Mouse (Mus musculus) midbrain, embryonic 15.5 days (tissue): ENCODE results near the gene Letm1. TPM values are rescaled to one million over a fixed set of nuclear protein-coding genes. Genes with fewer than 3 reads are reported as not detected.
A peak's percentile ranks its signal among the peaks of the same experiment; 100 is the strongest.

Experiments used
- ATAC-seq: fragments of 200-750 bp; cut with Nextera tagmentation; replicated peaks from 2 replicates; pipeline ENCODE4 v1.8.0; 2017; ENCODE audit warnings: moderate TSS enrichment
- H3K27ac ChIP-seq: fragments of 300-500 bp; sonication (generic); 2 replicates; pipeline ENCODE4 v1.5.1; 2015; ENCODE audit warnings: mild to moderate bottlenecking, inconsistent platforms
- H3K27me3 ChIP-seq: fragments of 300-500 bp; sonication (generic); replicated peaks from 2 replicates; pipeline ENCODE4 v1.6.1; 2015; ENCODE audit warnings: inconsistent platforms
- H3K36me3 ChIP-seq: fragments of 300-500 bp; sonication (generic); replicated peaks from 2 replicates; pipeline ENCODE4 v1.6.1; 2015; ENCODE audit warnings: inconsistent platforms
- H3K4me1 ChIP-seq: fragments of 300-500 bp; sonication (generic); 2 replicates; pipeline ENCODE4 v1.6.1; 2015; ENCODE audit warnings: inconsistent platforms
- H3K4me2 ChIP-seq: fragments of 300-500 bp; sonication (generic); 2 replicates; pipeline ENCODE4 v1.6.1; 2015; ENCODE audit warnings: inconsistent platforms, mild to moderate bottlenecking, moderate library complexity
- H3K4me3 ChIP-seq: fragments of 300-500 bp; sonication (generic); 2 replicates; pipeline ENCODE4 v1.5.1; 2015; ENCODE audit warnings: mild to moderate bottlenecking, inconsistent platforms
- H3K9ac ChIP-seq: fragments of 300-500 bp; sonication (generic); 2 replicates; pipeline ENCODE4 v1.6.1; 2015; ENCODE audit warnings: mild to moderate bottlenecking, inconsistent platforms
- H3K9me3 ChIP-seq: fragments of 300-500 bp; sonication (generic); 2 replicates; pipeline ENCODE4 v1.6.1; 2016; ENCODE audit warnings: inconsistent platforms
- WGBS: fragments of 180-500 bp; shearing (Covaris S2); methylation state at CpG from one replicate; pipeline ENCODE4 v1.1.7; 2015; ENCODE audit warnings: mixed read lengths; 5-methylcytosine and 5-hydroxymethylcytosine counted together
- polyA plus RNA-seq: library from polyadenylated mRNA; unstranded; fragments of >200 nt; fragmentation: Nextera tagmentation; extraction: Ambion mirVana; gene quantifications from 2 replicates; pipeline ENCODE4 v1.2.1, GENCODE M21; 2015

The Letm1 gene
- polyA plus RNA-seq, 1 experiment from 2014 or later, result 75.9 TPM

DNA sequence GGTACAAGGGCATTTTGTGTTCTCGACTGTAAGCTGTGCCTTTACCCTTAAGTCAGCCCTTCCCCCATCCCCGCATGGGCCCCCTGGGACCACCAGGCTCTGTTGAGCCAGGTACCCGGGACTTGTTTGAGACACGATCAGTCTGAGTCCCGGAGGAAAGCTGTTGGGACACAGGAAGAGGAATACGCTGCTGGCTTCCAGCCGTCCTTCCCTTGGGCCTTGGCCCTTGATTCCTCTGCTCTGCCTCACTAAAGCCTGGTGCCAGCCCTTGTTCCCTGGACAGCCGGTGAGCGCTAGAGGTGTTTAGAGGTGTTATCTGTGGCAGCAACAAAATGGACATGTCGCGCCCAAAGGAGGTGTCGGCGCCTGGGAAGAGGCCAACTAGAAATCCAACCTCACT is 82.6 kb downstream of the Letm1 start:
- no peaks in the 10 kb centered on the region for H3K9me3 ChIP-seq
- WGBS, result 53% methylated on average over 13 of the region's 13 CpGs
- H3K36me3 ChIP-seq, result no peaks in the 10 kb centered on the region
- no peak overlapping the region for H3K4me3 ChIP-seq
- H3K27ac ChIP-seq, result no peak overlapping the region
- ATAC-seq, result no peak
- peaks cover 29% of the 10 kb centered on the region for H3K4me1 ChIP-seq
- H3K4me2 ChIP-seq, result no peak overlapping the region
- H3K27me3 ChIP-seq, result 0 out of 2 replicates have a peak, but pooled peaks cover 6% of the 10 kb centered on the region
- no peak overlapping the region for H3K9ac ChIP-seq

DNA sequence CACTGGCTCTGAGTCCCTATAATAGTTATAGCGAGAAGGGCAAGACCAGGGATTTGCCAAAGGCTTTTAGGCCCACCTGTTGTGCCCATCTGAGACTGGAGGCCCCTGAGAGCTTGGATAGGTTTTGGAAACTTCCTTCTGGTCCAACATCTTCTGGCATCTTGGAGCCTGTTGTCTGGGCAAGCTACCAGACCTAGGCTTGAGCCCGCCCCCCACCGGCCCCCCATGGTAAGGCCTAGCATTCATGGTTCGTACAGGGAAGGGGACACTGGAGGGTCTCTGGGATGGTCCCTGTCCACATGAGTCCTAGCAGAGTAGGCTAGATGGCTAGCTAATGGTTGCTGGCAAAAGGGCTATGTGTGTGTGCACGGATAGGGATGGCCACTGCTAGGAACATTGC is 83.9 kb downstream of the Letm1 start:
- no peak overlapping the region for H3K4me3 ChIP-seq
- H3K9ac ChIP-seq, result no peak overlapping the region
- H3K27me3 ChIP-seq, result peaks cover 16% of the 10 kb centered on the region
- H3K27ac ChIP-seq, result no peak overlapping the region
- H3K4me2 ChIP-seq, result no peak overlapping the region
- no peaks in the 10 kb centered on the region for H3K9me3 ChIP-seq
- 74% methylated on average over 5 of the region's 5 CpGs for WGBS
- peaks cover 33% of the 10 kb centered on the region for H3K4me1 ChIP-seq
- no peaks in the 10 kb centered on the region for H3K36me3 ChIP-seq
- ATAC-seq, result no peak

DNA sequence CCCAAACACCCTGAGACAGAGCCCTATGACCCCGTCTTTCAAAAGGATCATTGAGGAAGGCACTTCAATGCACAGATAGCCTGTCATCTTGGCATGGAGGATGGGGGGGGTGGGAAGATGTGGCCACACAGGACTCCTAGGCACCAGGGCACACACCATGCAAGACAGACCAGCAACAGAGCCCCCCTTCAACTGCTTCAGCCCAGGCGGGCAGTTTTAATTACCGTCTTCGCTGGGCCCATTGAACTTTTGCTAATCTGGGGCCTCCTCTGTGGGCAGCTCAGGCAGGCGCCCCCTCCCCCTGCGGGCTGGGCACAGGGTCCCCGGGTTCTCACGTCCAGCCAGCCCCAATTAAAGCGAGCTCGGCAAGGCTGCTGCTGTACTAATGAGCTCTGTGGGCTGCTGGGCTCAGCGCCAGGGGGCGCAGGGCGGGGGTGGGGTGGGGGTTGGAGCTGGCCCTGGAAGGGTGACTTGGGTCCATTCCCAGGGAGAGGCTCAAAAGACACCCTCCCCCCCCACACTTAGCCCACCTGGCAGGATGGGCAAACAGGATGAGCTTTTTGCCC is 84.6 kb downstream of the Letm1 start:
- H3K4me1 ChIP-seq, result peaks cover 33% of the 10 kb centered on the region
- peaks cover 20% of the 10 kb centered on the region for H3K27me3 ChIP-seq
- 6% methylated on average over 13 of the region's 13 CpGs for WGBS
- no peak overlapping the region for H3K4me3 ChIP-seq
- H3K4me2 ChIP-seq, result no peak overlapping the region
- no peaks in the 10 kb centered on the region for H3K9me3 ChIP-seq
- no peaks in the 10 kb centered on the region for H3K36me3 ChIP-seq
- H3K27ac ChIP-seq, result peak overlapping the region; percentile 19; the same call in 1 of the 2 replicates
- H3K9ac ChIP-seq, result no peak overlapping the region
- ATAC-seq, result peak; percentile 44; the same call in 1 of the 2 replicates

DNA sequence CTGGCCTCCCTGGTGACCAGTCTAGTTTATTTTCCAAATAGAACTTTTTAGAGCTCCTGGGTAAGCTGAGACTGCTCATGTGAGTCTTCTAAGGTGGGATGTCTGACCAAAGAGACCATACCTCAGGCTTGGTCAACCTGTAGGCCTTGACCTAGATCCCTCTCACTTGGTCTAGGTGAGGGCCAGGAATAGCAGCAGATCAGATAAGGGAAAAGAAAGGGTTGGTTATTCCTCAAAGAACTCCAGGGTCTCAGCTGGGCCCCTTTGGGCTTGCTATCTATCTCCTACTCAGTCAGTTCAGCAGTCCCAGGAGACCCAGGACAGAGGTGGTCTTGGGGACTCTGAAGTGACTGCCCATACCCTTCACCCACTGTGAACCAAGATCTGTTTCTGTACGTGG is 85.1 kb downstream of the Letm1 start:
- 11% methylated on average over 1 of the region's 1 CpGs for WGBS
- Histone ChIP-seq H3K4me2 (no peak overlapping the region), H3K36me3 (no peaks in the 10 kb centered on the region), H3K27ac (peak overlapping the region; percentile 19; the same call in 1 of the 2 replicates), H3K9me3 (no peaks in the 10 kb centered on the region), H3K27me3 (peaks cover 24% of the 10 kb centered on the region), H3K4me3 (no peak overlapping the region), H3K4me1 (peaks cover 38% of the 10 kb centered on the region), H3K9ac (no peak overlapping the region)
- no peak for ATAC-seq

DNA sequence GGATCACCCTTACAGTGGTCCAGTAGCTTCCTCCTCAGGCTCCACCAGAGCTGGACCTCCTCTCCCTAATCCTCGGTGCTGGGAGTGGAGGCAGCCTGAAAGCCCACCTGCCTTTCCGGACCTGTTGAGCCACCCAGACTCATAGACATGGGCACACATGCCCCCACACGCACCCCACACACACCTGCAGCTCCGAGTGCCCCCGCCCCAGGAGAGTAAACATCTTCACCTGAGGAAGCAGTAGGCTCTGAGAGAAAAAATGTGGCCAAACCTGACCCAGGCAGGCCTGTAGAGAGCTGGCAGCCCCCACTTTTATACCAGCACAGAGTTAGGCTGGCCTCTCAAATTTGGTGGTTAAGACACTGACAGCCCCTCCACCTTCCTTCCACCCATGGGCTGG is 86.2 kb downstream of the Letm1 start:
- no peak overlapping the region for H3K4me3 ChIP-seq

DNA sequence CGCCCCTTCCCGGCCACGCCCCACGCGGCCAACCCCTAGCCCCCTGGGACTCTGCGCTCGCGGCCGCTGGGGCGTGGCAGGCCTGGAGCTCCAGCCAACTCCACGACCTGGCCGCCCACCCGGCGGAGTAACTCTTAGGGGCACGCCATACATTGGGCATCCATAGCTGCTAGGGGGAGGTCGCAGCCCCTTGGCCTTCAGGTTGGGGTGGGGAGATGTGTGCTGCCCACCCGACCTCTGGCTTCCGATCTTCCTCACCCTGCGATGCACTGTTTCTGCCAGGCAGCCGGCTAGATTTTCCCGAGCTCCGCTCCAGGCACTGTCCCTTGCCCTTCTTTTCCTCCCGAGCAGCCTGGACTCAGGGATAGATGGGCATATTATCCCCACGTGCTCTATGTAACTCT is 86.9 kb downstream of the Letm1 start:
- H3K9me3 ChIP-seq, result no peaks in the 10 kb centered on the region
- peaks cover 43% of the 10 kb centered on the region for H3K4me1 ChIP-seq
- WGBS, result 2% methylated on average over 24 of the region's 24 CpGs
- no peaks in the 10 kb centered on the region for H3K36me3 ChIP-seq
- peak overlapping the region; percentile 81 for H3K4me2 ChIP-seq
- peak overlapping the region; percentile 48 for H3K9ac ChIP-seq
- ATAC-seq, result peak; percentile 3; the same call in 1 of the 2 replicates
- peaks cover 31% of the 10 kb centered on the region for H3K27me3 ChIP-seq
- H3K27ac ChIP-seq, result peak overlapping the region; percentile 61
- peak overlapping the region; percentile 43 for H3K4me3 ChIP-seq

More for the DNA sequence above, 86.2 kb downstream of the Letm1 start:
- ATAC-seq, result no peak
- H3K9ac ChIP-seq, result no peak overlapping the region
- H3K27me3 ChIP-seq, result peaks cover 31% of the 10 kb centered on the region
- no peak overlapping the region for H3K4me2 ChIP-seq
- peaks cover 43% of the 10 kb centered on the region for H3K4me1 ChIP-seq
- H3K27ac ChIP-seq, result no peak overlapping the region
- no peaks in the 10 kb centered on the region for H3K36me3 ChIP-seq
- WGBS, result 50% methylated on average over 5 of the region's 5 CpGs
- no peaks in the 10 kb centered on the region for H3K9me3 ChIP-seq

DNA sequence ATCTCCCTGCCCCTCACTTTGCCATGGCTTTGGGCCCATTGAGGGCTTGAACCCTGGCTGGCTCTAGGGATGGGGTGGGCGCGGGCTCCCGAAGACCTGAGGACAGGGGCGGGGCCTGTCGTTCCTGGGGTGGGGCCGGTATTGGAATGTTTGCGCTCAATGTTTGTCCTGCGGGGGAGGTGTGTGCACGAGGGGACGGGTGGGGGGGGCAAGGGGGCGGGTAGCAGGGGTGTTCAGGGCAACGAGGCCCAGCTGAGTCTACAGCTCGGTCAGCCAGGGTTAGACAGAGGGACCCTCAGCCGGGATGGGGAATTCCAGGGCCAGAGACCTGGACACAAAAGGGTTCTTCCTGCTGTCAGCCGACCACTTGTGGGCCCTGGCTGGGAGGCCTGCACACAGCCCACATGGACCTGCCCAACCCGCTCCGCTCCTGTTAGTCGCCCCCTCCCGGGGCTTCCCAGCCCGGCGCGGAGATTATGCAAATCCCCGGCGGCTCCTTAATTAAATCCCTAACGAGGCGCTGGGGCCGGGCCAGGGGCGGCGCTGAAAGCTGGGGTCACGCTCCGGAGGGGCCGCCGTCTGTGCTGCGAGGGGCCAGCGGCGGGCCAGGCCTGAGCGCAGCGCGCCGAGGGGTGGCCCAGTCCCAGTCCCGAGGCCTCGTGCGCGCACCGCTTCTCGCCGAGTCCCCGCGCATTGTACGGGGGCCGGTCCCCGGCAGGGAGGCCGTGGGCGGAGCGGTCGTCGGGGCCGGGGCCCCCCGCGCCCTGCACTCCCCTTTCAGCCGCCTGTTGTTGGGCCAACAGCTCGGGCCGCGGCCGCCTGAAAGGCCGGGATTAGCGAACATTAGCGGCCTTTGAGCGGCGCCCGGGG is 87.5 kb downstream of the Letm1 start:
- H3K4me1 ChIP-seq, result peaks cover 40% of the 10 kb centered on the region
- peak; percentile 70 for ATAC-seq

DNA sequence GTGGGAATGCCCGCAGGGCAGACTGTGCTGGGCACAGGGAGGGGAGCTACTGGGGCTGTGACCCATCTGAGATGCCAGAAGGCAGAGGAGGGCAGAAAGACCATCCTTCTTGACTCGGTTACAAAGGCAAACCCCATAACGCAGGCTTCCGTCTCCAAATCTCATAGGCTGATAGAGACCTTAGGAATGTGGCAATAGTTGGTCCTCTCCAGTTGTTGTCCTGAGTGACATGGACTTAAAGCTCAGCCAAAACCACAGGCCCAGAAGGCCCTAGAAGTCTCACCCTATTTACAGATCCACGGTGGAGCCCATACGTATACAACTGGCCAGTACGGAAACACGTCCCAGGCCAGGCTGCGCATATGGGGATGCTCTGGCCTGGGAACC is 88.2 kb downstream of the Letm1 start:
- H3K4me2 ChIP-seq, result 0 out of 2 replicates have a peak overlapping the region, but pooled peaks have one; percentile 81
- no peaks in the 10 kb centered on the region for H3K36me3 ChIP-seq
- H3K9ac ChIP-seq, result no peak overlapping the region
- H3K27me3 ChIP-seq, result peaks cover 36% of the 10 kb centered on the region
- peaks cover 43% of the 10 kb centered on the region for H3K4me1 ChIP-seq
- no peaks in the 10 kb centered on the region for H3K9me3 ChIP-seq
- H3K4me3 ChIP-seq, result no peak overlapping the region
- H3K27ac ChIP-seq, result no peak overlapping the region
- WGBS, result 28% methylated on average over 9 of the region's 9 CpGs
- ATAC-seq, result no peak

More for the DNA sequence above, 87.5 kb downstream of the Letm1 start:
- Histone ChIP-seq H3K36me3 (no peaks in the 10 kb centered on the region), H3K9ac (peak overlapping the region; percentile 48), H3K27me3 (peaks cover 36% of the 10 kb centered on the region), H3K4me2 (peak overlapping the region; percentile 81), H3K9me3 (no peaks in the 10 kb centered on the region), H3K4me3 (peak overlapping the region; percentile 43), H3K27ac (peak overlapping the region; percentile 61)
- under 1% methylated on average over 71 of the region's 71 CpGs for WGBS

DNA sequence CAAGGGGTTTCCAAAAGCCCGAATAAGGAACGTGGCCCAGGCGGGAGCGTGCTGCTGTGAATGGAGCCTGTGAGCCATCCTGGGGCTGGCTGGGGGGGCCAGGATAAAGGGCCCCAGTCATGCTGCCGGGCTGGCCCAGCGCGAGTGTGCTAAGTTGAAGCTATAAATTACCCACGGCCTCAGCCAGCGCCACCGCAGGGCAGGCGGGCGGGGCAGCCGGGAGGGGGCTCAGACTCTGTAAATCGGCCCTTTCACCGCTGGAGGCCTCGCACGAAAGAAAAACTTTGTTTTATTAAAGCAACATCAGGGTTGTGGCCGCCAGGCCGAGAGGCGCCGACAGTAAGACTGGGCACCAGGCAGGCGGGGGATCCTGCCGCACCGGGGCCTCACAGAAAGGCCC is 90.2 kb downstream of the Letm1 start:
- Histone ChIP-seq H3K9me3 (no peaks in the 10 kb centered on the region), H3K27me3 (peaks cover 36% of the 10 kb centered on the region), H3K4me2 (peak overlapping the region; percentile 4; the same call in 1 of the 2 replicates), H3K4me3 (no peak overlapping the region), H3K4me1 (peaks cover 44% of the 10 kb centered on the region), H3K9ac (no peak overlapping the region), H3K27ac (no peak overlapping the region), H3K36me3 (no peaks in the 10 kb centered on the region)
- 3% methylated on average over 24 of the region's 24 CpGs for WGBS
- ATAC-seq, result no peak

DNA sequence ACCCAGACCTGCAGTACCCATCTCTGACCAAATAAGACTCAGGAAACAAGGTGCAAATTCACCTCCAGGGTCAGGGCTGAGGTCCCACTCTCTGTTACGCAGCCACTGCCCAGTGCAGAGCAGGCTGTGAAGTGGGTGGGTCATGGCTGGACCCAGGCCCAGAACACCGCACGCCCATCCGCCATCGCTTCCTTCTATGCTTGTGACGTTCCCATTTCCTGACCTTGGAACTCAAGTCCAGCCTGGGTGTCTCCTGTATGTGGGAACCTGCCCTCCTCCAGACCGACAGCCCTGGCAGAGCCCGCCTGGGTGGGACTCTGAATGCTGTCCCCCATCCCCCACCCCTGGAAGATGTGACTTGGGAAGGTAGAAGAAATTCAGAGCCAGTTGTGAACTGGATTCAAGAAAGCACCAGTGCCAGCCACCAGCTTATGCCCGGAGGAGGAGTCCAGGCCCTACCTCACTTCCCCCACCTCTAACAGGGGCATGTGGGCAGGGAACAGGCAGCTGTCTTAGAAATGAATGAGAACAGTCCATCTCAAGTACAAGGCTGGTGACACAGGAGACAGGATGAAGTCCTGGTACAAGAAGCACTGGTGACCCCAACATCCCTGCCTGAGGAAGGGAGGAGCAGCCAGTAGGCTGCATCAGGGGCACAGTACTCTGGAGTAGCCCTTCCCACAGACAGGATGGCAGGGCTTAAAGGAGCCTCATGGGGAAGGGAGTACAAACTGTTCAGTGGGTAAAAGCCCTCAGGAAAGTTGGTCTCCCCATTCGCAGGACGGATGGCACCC is 92.6 kb downstream of the Letm1 start:
- ATAC-seq, result no peak; the same call in 1 of the 2 replicates
- H3K9ac ChIP-seq, result no peak overlapping the region
- peaks cover 35% of the 10 kb centered on the region for H3K27me3 ChIP-seq
- peak overlapping the region; percentile 23; the same call in 1 of the 2 replicates for H3K4me2 ChIP-seq
- no peaks in the 10 kb centered on the region for H3K9me3 ChIP-seq
- H3K4me1 ChIP-seq, result peaks cover 30% of the 10 kb centered on the region
- WGBS, result 70% methylated on average over 11 of the region's 11 CpGs
- no peak overlapping the region for H3K4me3 ChIP-seq
- H3K27ac ChIP-seq, result peak overlapping the region; percentile 40
- no peaks in the 10 kb centered on the region for H3K36me3 ChIP-seq
